Mouse (Mus musculus) stomach, embryonic 16.5 days (tissue): ENCODE measurements around the gene 3110040M04Rik. TPM values are rescaled to one million over a fixed set of nuclear protein-coding genes. Genes with fewer than 3 reads are reported as not detected.
"Not testable (repeated sequence)": the region's sequence is repeated elsewhere in the genome, so short reads cannot be mapped to it uniquely, and the experiment has no call there.

Source experiments
- ATAC-seq: fragments of 200-750 bp; cut with Nextera tagmentation; 2 replicates; pipeline ENCODE4 v1.8.0; 2017; ENCODE audit warnings: moderate number of reproducible peaks, moderate TSS enrichment; ENCODE audit not compliant: insufficient read depth, low FRiP score
- H3K27ac ChIP-seq: fragments of 300-500 bp; sonication (generic); 2 replicates; pipeline ENCODE4 v1.5.1; 2014; ENCODE audit warnings: low read length
- H3K27me3 ChIP-seq: fragments of 300-500 bp; sonication (generic); 2 replicates; pipeline ENCODE4 v1.6.1; 2014; ENCODE audit warnings: low read length, control low read depth, mixed read lengths; ENCODE audit not compliant: control insufficient read depth, insufficient read depth
- H3K36me3 ChIP-seq: fragments of 300-500 bp; sonication (generic); 2 replicates; pipeline ENCODE4 v1.6.1; 2014; ENCODE audit warnings: low read length; ENCODE audit not compliant: control insufficient read depth, insufficient read depth
- H3K4me1 ChIP-seq: fragments of 300-500 bp; sonication (generic); 2 replicates; pipeline ENCODE4 v1.6.1; 2014; ENCODE audit warnings: low read length, control low read depth, mixed read lengths; ENCODE audit not compliant: control insufficient read depth, insufficient read depth
- H3K4me2 ChIP-seq: fragments of 300-500 bp; sonication (generic); 2 replicates; pipeline ENCODE4 v1.6.1; 2014; ENCODE audit warnings: low read depth, low read length, mixed read lengths
- H3K4me3 ChIP-seq: fragments of 300-500 bp; sonication (generic); replicated peaks from 2 replicates; pipeline ENCODE4 v1.5.1; 2014; ENCODE audit warnings: mild to moderate bottlenecking, low read length
- H3K9ac ChIP-seq: fragments of 300-500 bp; sonication (generic); 2 replicates; pipeline ENCODE4 v1.6.1; 2014; ENCODE audit warnings: low read length
- H3K9me3 ChIP-seq: fragments of 300-500 bp; sonication (generic); replicated peaks from 2 replicates; pipeline ENCODE4 v1.6.1; 2016; ENCODE audit warnings: low read length, control low read depth; ENCODE audit not compliant: control insufficient read depth
- WGBS: fragments of 180-500 bp; shearing (Covaris S2); extraction: QIAGEN DNeasy Blood & Tissue Kit; methylation state at CpG from one replicate; pipeline ENCODE4 v1.1.7; 2014; 5-methylcytosine and 5-hydroxymethylcytosine counted together
- polyA plus RNA-seq: library from polyadenylated mRNA; unstranded; fragments of >200 nt; fragmentation: Nextera tagmentation; extraction: Ambion mirVana; gene quantifications from 2 replicates; pipeline ENCODE4 v1.2.1, GENCODE M21; 2015

3110040M04Rik gene
- 0.14 TPM in 1 of 2 replicates, not detected in the other for polyA plus RNA-seq

DNA sequence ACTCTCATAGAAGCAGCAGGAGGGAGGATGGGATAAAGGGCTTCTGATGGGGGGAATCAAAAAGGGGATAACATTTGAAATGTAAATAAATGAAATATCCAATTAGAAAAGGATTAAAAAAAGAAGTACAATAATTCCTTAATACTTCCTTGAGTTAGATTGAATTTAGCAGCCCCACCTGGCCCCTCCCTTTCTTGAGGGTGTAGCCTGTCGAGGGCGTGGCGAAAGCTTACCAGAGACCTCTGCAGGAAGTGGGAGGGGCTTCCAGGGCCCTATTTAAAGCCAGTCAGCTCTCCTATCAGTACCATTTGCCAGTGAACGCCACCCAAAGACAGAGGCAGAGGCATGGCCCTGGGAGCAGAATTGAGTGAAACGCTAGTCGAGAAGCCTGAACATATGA lies at the start of gene 3110040M04Rik:
TSS of gene 3110040M04Rik (plus strand) at position 304 of the 400 bp plus-strand sequence.
- no CpG with 5 or more reads among the region's 6 CpGs for WGBS
- ATAC-seq, H3K27ac ChIP-seq, H3K9me3 ChIP-seq, H3K4me3 ChIP-seq, H3K27me3 ChIP-seq, H3K9ac ChIP-seq, H3K4me1 ChIP-seq, H3K36me3 ChIP-seq, H3K4me2 ChIP-seq: not testable (repeated sequence)

DNA sequence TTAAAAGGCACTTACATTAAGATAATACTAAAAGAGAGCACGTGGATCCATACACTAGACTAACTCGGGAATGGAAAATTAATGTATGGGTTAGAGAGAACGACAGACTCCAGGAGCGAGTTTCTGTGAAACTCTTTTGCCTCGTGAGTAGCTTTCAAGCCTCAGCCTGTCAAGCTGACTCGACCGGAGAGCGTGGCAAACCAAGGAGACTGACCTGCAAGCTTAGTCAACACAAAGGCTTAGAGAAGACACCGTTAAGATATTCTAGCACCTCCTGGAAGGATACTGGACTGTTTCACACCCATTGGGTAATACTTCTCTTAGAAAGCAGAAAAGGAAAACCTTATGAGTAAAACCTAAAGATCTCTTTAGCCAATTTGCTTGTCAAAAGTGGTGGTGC lies 49.8 kb upstream of the 3110040M04Rik start:
- not testable (repeated sequence) for H3K9ac ChIP-seq, H3K36me3 ChIP-seq, H3K27me3 ChIP-seq, H3K4me1 ChIP-seq, H3K4me2 ChIP-seq, H3K27ac ChIP-seq, ATAC-seq, H3K4me3 ChIP-seq, H3K9me3 ChIP-seq
- 88% methylated on average over 9 of the region's 9 CpGs for WGBS

DNA sequence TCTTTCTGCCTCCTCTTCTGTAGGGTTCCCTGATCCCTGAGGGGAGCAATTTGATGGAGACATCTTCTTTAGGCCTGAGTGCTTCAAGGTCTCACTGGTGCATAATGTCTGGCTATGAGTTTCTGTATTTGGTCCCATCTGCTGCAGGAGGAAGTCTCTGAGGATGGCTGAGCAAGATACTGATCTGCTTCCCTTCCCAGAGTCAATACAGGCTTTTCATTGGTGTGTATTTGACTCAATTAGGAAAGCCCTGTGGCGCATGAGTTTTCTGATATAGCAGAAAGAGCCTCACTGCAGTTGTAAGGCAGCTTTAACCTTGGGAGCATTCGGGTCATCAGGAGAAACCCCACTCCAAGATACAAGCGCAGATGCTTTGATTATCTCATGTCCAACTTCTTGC lies 47.8 kb upstream of the 3110040M04Rik start:
- Histone ChIP-seq H3K27me3 (no peaks in the 10 kb centered on the region), H3K4me3 (no peak overlapping the region), H3K4me1 (no peaks in the 10 kb centered on the region), H3K4me2 (no peak overlapping the region), H3K36me3 (no peaks in the 10 kb centered on the region), H3K9me3 (no peaks in the 10 kb centered on the region), H3K9ac (no peak overlapping the region), H3K27ac (no peak overlapping the region)
- 87% methylated on average over 3 of the region's 3 CpGs for WGBS
- no peak for ATAC-seq

DNA sequence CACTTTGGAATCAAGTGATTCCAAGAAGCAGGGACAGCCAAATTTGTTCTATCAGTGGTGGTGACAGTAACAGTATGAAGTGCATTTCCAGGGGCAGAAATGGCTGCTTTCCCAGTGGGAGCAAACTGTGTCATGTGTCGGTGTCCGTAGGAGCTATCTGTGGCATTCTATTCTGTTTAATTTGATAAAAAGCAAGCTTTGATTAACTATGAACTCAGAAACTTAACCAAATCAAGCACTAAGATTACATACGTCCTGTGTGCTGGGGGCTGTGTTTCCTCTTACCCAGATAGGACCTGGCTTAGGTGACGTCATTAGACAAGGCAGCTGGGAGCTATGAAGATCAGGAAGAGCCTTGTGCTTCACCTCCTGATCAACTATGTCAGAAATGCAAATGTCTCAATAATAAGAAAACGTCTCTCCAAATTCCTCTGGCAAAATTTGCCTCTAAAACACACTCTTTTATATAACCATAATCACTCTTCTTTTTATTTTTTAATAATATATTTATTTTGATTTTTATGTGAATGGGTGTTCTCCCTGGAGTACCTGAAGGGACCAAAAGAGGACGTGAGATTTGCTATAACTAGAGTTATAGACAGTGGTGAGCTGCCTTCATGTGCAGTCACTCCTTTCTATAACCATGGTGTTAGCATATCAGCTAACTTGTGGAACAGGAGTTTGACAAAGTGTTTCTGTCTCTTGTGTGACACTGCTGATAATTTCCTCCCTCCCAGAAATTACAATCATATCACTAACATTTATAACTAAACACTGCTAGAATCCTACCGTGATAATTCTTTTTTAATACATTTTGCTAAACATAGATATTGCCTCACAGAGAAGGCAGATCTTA lies 46.9 kb upstream of the 3110040M04Rik start:
- Histone ChIP-seq H3K4me1 (no peaks in the 10 kb centered on the region), H3K4me3 (no peak overlapping the region), H3K27ac (no peak overlapping the region), H3K4me2 (no peak overlapping the region), H3K9me3 (no peaks in the 10 kb centered on the region), H3K9ac (no peak overlapping the region), H3K27me3 (no peaks in the 10 kb centered on the region), H3K36me3 (no peaks in the 10 kb centered on the region)
- 64% methylated on average over 7 of the region's 7 CpGs for WGBS
- ATAC-seq: no peak

DNA sequence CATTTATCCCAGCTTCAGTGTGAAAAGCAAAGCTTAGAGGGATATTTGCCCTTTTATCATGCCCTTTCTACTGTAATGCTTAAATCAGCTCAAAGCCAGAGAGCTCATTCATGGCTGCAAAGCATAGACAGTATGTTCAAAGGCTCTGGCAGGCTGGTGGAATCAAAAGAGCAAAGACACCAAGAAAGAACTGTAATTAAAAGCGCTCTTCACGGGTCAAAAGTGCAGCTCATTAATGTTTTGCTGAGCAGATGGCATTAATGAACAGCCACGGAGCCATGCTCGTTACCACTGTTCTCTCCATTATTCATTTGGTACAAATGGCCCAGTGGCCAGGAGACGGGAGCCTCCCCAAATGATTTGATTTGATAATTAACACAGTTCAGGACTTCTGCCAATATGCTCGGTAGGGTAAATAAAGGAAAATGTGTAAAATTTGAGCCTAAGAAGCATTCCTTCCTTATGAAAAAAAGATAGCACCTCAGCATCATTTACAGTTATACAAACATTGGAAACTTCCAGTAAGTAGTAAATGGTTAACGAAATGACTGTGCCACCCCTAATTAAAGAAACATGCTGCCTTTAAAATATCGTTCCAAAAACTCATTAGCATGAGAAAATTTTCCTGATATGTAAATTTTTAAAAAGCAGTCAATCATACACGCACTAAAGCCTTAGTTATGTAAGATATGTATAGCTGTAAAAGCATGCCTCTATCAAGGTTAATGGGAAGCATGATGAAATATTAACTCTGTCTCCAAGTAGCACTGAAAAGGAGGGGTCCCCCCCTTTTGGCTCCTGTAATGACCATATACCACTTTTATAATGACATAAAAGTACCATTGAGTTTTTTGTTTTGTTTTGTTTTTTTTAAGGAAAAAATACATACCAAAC lies 45.7 kb upstream of the 3110040M04Rik start:
- H3K9ac ChIP-seq: no peak overlapping the region
- no peak for ATAC-seq
- H3K4me2 ChIP-seq: no peak overlapping the region
- no peaks in the 10 kb centered on the region for H3K27me3 ChIP-seq
- no peak overlapping the region for H3K27ac ChIP-seq
- no peaks in the 10 kb centered on the region for H3K4me1 ChIP-seq
- no peaks in the 10 kb centered on the region for H3K36me3 ChIP-seq
- H3K9me3 ChIP-seq: no peaks in the 10 kb centered on the region
- H3K4me3 ChIP-seq: no peak overlapping the region
- WGBS: 66% methylated on average over 9 of the region's 9 CpGs

DNA sequence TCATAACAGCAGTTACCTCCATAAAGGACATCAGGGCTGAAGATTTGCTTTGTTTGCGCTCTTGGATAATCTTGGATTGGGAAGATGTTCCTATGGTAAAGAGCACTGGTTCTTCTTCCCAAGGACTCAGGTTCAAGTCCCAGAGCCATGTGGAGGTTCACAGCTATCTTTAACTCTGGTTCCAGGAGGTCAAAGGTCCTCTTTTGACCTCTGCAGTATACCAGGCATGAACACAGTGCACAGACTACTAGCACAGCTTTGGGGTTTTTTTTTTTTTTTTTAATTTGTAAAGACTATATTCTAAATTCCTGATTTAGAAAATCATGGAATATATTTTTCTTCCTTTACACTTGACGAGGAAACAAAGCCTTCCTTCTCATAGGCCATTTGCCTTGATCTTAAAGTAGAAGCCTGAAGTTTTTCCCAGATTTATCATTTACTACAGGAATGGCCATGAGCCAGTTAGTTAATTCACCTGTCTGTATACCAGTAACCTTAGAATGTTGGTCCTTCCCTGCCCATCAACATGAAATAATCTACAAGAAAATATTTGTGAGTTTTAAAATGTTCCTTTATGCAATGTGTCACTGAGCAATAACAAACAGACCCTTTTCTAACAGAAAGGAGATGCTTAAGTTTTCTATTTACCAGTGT lies 44.9 kb upstream of the 3110040M04Rik start:
- Histone ChIP-seq H3K9ac (no peak overlapping the region), H3K36me3 (no peaks in the 10 kb centered on the region), H3K27ac (no peak overlapping the region), H3K9me3 (no peaks in the 10 kb centered on the region), H3K4me1 (no peaks in the 10 kb centered on the region), H3K27me3 (no peaks in the 10 kb centered on the region), H3K4me3 (no peak overlapping the region), H3K4me2 (no peak overlapping the region)
- no peak for ATAC-seq
- 83% methylated on average over 2 of the region's 2 CpGs for WGBS

DNA sequence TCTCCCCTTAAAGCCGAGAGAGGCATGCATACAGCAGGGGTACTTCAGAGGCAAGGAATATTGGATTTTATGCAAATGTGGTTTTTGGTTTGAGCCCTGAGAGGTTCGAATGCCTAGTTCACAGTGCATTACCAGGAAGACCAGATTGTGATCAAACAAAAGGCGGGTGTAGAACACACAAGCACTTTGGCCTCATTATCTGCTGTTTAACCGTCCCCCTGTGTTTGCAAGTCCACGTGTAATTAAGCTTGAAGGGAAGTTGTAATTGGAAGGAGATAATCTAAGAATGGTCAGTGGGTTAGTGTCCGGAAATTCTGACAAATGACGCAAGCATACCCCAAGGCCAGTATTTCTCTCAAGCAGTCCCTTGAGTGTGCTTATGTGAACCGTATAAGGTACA lies 37.9 kb upstream of the 3110040M04Rik start:
- H3K9ac ChIP-seq: no peak overlapping the region
- no peaks in the 10 kb centered on the region for H3K27me3 ChIP-seq
- no peak overlapping the region for H3K4me3 ChIP-seq
- no peak overlapping the region for H3K4me2 ChIP-seq
- H3K4me1 ChIP-seq: no peaks in the 10 kb centered on the region
- no peak for ATAC-seq
- H3K9me3 ChIP-seq: no peaks in the 10 kb centered on the region
- H3K27ac ChIP-seq: no peak overlapping the region
- H3K36me3 ChIP-seq: no peaks in the 10 kb centered on the region
- WGBS: 38% methylated on average over 8 of the region's 8 CpGs

DNA sequence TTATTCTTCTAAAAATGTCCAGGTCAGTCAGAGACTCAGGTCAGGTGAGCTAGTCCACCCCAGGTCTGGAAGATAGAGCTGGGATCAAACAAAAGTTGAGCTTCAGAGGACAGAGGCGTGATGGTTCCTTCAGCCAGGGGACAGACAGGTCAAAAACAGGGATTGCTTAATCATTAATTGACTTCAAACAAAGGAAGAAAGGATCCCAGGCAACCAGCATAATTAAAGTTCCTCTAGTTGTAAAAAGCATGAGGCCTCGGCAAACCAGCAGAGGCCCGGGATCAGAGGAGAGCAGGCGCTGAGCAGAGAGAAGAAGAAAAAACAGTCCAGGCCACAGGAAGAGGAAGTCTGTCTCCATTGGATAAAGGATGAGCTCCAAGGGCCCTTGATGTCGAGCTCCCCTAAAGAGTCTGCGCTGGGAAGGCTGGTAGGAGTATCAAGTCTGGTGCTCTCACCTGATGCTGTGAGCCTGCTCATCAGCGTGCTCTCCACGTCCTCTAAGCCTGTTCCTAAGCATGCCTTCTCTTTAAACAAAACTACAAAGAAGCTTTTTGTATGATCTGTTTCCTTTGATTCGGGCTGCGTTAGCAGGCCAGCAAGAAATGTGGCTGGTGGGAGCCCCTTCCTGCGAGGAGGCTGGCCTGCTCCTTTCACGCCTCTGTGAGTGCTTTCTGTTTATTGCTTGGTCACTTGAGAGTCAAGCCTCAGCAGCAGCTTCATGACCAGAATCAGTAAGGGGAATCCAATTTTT lies 36.4 kb upstream of the 3110040M04Rik start:
- Histone ChIP-seq H3K4me2 (no peak overlapping the region), H3K27me3 (no peaks in the 10 kb centered on the region), H3K36me3 (no peaks in the 10 kb centered on the region), H3K9me3 (no peaks in the 10 kb centered on the region), H3K9ac (no peak overlapping the region), H3K4me1 (no peaks in the 10 kb centered on the region), H3K4me3 (no peak overlapping the region), H3K27ac (no peak overlapping the region)
- 32% methylated on average over 12 of the region's 12 CpGs for WGBS
- ATAC-seq: peak; percentile 37; the same call in 1 of the 2 replicates
